Mouse (Mus musculus) frontal cortex, postnatal 10 days (tissue): ENCODE results near the gene Adat1.
"Not testable (repeated sequence)": the region's sequence is repeated elsewhere in the genome, so short reads cannot be mapped to it uniquely, and the experiment has no call there.

Source experiments
- DNase-seq, 2 experiments: peaks; one replicate each; pipeline ENCODE4 v3.0.0; 2022; ENCODE audit warnings: low spot score in 2 of 2, mixed read lengths in 1 of 2

Adat1 gene

GRCm38 (mm10) chr8:111938076-111938985 is 53.8 kb downstream of the Adat1 start:
- DNase-seq, result not testable (repeated sequence)

GRCm38 (mm10) chr8:111937184-111937583 is 54.9 kb downstream of the Adat1 start:
- no peak for DNase-seq

- DNase-seq, result no peak
These were observed 57.9 kb downstream of the Adat1 start for GRCm38 (mm10) chr8:111934201-111934600.

GRCm38 (mm10) chr8:111933348-111934076 is 58.6 kb downstream of the Adat1 start, which contains the start of gene Tmem231:
Gene Tmem231 (minus strand): TSS chr8:111933881.
- DNase-seq, result peak; percentile 90 to 91

- peak in 1 of 2 experiments; percentile 16 for DNase-seq
These were observed 59.3 kb downstream of the Adat1 start for GRCm38 (mm10) chr8:111932580-111933336.

- no peak for DNase-seq
These were observed 60.4 kb downstream of the Adat1 start for GRCm38 (mm10) chr8:111931721-111932120.

- DNase-seq, result no peak
These were observed 62.3 kb downstream of the Adat1 start for GRCm38 (mm10) chr8:111929648-111930344.

- DNase-seq, result no peak
These were observed 67.1 kb downstream of the Adat1 start for GRCm38 (mm10) chr8:111924976-111925375.

- DNase-seq, result no peak
These were observed 68.7 kb downstream of the Adat1 start for GRCm38 (mm10) chr8:111923383-111923804.

- DNase-seq, result no peak
These were observed 71.1 kb downstream of the Adat1 start for GRCm38 (mm10) chr8:111920971-111921370.

GRCm38 (mm10) chr8:111919663-111920062 is 72.4 kb downstream of the Adat1 start:
- DNase-seq, result no peak
